Mouse (Mus musculus) heart, postnatal 25 days (tissue): ENCODE results near the gene 1700066M21Rik. TPM values are rescaled to one million over a fixed set of nuclear protein-coding genes. Genes with fewer than 3 reads are reported as not detected.

ENCODE experiments used
- DNase-seq: peaks from one replicate; pipeline ENCODE4 v3.0.0; 2022; ENCODE audit warnings: low spot score
- intact Hi-C: fragments of 180-260 bp; cut with DNase I; formaldehyde crosslinking; loops from one replicate; pipeline ENCODE4 v1.15.1; 2025
- total RNA-seq, 2 experiments: library from RNA; stranded (reverse); gene quantifications; 2 replicates each; pipeline ENCODE4 v1.2.3; 2021

The 1700066M21Rik gene
- 1 to 10 TPM; 2.0 to 2.6 TPM for total RNA-seq

GRCm38 (mm10) chr1:57377376-57378341, at the start of gene 1700066M21Rik:
Gene 1700066M21Rik (plus strand): TSS chr1:57377620.
- DNase-seq = peak; percentile 88
- intact Hi-C loops = no loop called here

GRCm38 (mm10) chr1:57329285-57330093, 47.9 kb upstream of the 1700066M21Rik start:
- DNase-seq = no peak
- intact Hi-C loops = no loop called here

GRCm38 (mm10) chr1:57330228-57330627, 47.2 kb upstream of the 1700066M21Rik start:
- intact Hi-C loops = no loop called here

DNA sequence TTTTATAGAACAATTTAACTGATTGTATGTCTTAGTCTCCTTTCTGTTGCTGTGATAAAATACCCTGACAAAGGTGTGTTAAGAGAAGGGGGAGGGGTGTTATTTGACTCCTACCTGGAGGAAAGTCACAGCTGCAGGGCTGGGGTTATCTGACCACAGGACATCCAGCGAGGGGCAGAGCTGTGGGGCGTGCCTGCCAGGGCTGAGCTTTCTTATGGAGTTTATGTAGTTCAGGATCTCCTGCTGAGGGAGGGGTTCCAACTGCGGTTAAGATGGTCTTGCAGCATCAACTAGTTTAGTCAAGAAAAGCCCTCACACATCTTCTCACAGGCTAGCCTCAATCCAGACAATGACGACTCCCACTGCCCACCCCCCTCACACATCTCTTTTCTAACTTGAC, 45.4 kb upstream of the 1700066M21Rik start:
- no peak for DNase-seq
- intact Hi-C loops = no loop called here

More at GRCm38 (mm10) chr1:57330228-57330627, 47.2 kb upstream of the 1700066M21Rik start:
- DNase-seq = no peak

- peak; percentile 2 for DNase-seq
- intact Hi-C loops = no loop called here
Measured at GRCm38 (mm10) chr1:57333550-57334213, 43.7 kb upstream of the 1700066M21Rik start.

DNA sequence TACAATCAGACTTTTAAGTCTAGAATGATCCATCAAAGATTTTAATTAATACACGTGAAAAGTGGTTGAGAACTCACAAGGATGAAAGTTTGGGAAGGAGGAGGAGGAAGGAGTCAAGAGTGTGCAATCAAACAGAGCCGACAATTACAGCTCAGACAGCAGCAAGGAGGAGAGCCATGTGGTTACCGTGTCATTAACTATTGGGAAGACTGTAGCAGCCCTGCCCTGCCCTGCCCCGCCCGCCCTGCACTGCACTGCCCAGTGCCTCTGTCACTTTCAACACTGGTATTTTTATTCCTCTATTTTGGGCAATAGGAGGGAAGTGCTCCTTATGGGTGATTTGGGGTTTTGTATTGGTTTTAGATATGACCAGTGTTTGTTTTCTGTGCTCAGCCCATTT, 42.2 kb upstream of the 1700066M21Rik start:
- intact Hi-C loops = no loop called here
- no peak for DNase-seq

- intact Hi-C loops = no loop called here
- no peak for DNase-seq
Measured at GRCm38 (mm10) chr1:57339156-57339796, 38.1 kb upstream of the 1700066M21Rik start.

- intact Hi-C loops = no loop called here
- DNase-seq = no peak
Measured at GRCm38 (mm10) chr1:57341197-57341596, 36.2 kb upstream of the 1700066M21Rik start.

DNA sequence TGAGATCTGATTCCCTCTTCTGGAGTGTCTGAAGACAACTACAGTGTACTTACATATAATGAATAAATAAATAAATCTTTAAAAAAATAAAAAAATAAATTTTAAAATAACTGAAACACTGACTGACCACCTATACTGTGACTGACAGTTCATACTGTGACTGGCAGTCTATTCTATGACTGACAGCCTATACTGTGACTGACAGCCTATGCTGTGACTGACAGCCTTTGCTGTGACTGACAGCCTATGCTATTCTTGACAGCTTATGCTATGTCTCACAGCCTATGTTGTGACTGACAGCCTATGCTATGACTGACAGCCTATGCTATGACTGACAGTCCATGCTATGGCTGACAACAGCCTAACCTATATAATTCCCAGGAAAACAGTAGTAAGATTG, 29.9 kb upstream of the 1700066M21Rik start:
- intact Hi-C loops = no loop called here
- no peak for DNase-seq

- DNase-seq = no peak
- intact Hi-C loops = no loop called here
Measured at GRCm38 (mm10) chr1:57351941-57352340, 25.5 kb upstream of the 1700066M21Rik start.

GRCm38 (mm10) chr1:57358546-57358945, 18.9 kb upstream of the 1700066M21Rik start:
- no peak for DNase-seq
- intact Hi-C loops = no loop called here

DNA sequence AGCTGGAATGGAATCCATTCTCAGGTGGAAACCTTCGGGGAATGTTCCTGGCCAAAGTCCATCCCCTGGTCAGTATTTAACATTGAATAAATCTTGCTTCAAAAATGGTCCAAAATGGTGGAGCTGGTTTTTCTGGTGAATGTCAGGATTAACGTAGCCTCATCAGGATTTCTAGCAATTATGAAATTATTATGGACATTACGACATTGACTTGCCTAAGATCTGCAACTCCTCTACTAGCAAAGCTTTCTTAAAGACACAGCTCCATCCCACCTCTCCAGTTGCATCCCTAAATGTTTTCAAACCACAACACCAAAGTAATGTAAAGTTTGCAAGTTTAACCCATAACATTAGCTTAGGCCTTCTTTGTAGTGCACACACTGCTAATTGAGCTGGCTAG, 10.0 kb upstream of the 1700066M21Rik start:
- intact Hi-C loops = no loop called here
- DNase-seq = no peak

- DNase-seq = no peak
- intact Hi-C loops = no loop called here
Measured at GRCm38 (mm10) chr1:57369111-57369510, 8.3 kb upstream of the 1700066M21Rik start.

DNA sequence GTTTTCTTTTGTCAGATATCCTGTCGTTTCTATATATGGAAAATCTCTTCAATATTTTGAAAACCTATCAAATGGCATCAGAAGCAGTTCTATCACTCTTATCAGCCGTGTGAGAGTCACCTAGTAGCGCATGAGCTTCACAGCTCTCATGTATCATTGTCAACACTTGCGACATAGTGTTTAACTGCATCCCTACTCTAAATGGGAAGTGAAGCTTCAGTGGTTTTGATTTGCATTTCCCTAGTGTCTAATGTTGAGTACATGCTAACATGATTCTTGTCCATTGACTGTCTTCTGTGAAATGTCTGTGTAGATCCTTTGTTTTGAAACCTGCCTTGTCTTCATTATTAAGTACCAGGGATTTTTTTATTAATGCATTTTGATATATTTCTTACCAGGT, 7.0 kb upstream of the 1700066M21Rik start:
- DNase-seq = no peak
- intact Hi-C loops = no loop called here

GRCm38 (mm10) chr1:57375276-57375675, 2.1 kb upstream of the 1700066M21Rik start:
- intact Hi-C loops = no loop called here
- DNase-seq = no peak

DNA sequence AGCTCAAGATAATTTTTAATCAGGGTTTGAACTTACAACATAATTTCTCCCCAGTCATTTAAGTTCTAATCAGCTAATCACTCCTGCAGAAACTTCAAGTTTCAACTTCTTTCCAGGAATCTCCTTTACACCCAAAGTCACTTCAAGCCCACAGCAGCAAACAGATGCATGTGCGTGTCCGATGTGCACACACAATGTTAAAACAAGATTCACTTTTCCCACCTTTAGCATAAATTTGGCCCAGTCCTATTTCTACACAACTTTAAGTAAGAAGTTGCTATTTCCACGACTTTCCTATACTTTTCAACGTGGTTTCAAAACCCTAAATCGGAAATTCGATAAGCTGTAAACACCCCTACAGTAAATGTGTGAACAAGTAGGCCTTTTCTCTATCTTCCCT, 614 bp upstream of the 1700066M21Rik start:
- DNase-seq = no peak
- intact Hi-C loops = no loop called here

DNA sequence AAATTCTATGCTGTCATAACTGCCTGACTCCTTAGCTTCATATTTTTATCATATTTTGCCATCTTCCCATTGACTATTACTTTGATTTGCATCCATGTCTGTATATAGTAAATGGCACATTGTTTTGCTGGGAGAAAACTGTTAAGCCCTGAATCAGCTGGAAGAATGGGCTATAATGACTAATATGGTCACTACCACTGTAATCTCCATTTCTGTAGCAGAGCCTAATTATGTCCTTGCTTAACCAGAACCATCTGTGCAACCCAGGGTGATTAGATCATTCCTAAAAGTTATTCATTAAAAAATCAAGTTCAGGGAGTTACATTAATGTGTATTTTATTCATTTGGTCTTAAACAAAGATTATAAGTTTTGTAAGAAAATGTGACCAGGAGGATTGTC, 9.1 kb downstream of the 1700066M21Rik start:
- no peak for DNase-seq
- intact Hi-C loops = no loop called here

DNA sequence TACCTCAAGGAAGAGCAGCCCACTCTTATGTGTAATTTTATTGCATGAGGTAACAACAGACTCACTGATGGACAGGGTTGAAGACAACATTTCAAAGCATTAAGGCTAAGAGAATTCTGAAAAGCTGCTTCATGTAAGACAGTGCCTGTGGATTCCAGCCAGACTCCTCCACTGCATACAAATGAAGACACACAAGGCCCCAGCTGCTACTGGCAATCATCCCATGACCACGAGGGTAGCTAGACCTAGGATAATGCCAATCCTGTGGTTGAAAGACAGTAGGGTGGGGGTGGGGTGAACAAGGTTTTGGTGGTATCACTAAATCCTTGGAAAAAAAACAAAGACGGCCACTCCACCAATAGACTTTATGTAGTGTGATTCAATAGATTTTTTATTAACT, 10.5 kb downstream of the 1700066M21Rik start:
- no peak for DNase-seq
- intact Hi-C loops = no loop called here

GRCm38 (mm10) chr1:57388402-57389155, 11.2 kb downstream of the 1700066M21Rik start:
- intact Hi-C loops = no loop called here
- DNase-seq = no peak
